Mouse (Mus musculus): ENCODE data around the gene Smyd4. TPM values are rescaled to one million over a fixed set of nuclear protein-coding genes. Genes with fewer than 3 reads are reported as not detected.
A peak's percentile ranks its signal among the peaks of the same experiment; 100 is the strongest.
"Not testable (repeated sequence)": the region's sequence is repeated elsewhere in the genome, so short reads cannot be mapped to it uniquely, and the experiment has no call there.

The Smyd4 gene
- total RNA-seq, 1 experiment = 28.3 TPM

DNA sequence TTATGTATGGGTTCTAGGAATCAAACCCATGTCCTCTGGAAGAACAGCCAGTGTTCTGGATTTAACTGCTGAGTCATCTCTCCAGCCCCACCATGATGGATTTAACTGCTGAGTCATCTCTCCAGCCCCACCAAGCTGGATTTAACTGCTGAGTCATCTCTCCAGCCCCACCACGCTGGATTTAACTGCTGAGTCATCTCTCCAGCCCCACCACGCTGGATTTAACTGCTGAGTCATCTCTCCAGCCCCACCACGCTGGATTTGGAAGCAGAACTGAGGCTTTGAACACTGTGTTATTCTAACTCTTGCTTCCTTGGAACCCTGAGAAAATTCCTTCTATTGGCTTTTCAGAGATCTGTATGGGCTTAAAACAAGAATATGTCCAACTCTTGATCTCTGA lies 35.3 kb downstream of the Smyd4 start:
- H3K36me3 ChIP-seq (ENCODE audit: control insufficient read depth, insufficient read depth, low read length, poor library complexity, severe bottlenecking); H3K9ac ChIP-seq (ENCODE audit: insufficient read depth, low read depth, low read length, poor library complexity, severe bottlenecking); H3K9me3 ChIP-seq (ENCODE audit: control insufficient read depth, insufficient read depth, low read depth, low read length); in situ Hi-C loops (cut with MboI; ENCODE audit: low sequenced_read_pairs in 2 of 2, unreplicated experiment in 2 of 2); H3K4me1 ChIP-seq (ENCODE audit: control insufficient read depth in 2 of 2, insufficient read depth in 2 of 2, low read length in 2 of 2, poor library complexity in 1 of 2); H3K4me3 ChIP-seq (ENCODE audit: insufficient read depth in 1 of 2, low read depth in 1 of 2, low read length in 2 of 2, poor library complexity in 1 of 2, severe bottlenecking in 1 of 2): not testable (repeated sequence)
- peak; percentile 100 for TF ChIP-seq MAFK (IDR thresholded peaks at IDR 0.05; ENCODE audit: insufficient read depth, low read depth, low read length)
- peak overlapping the region; percentile 88 for H3K27ac ChIP-seq (ENCODE audit: insufficient read depth, low read depth, low read length, poor library complexity, severe bottlenecking)
- peak; percentile 20 for DNase-seq (ENCODE audit: low read depth, low spot score)

- no peak for DNase-seq (ENCODE audit: low read depth, low spot score)
- H3K4me1 ChIP-seq (ENCODE audit: control insufficient read depth in 2 of 2, insufficient read depth in 2 of 2, low read length in 2 of 2, poor library complexity in 1 of 2) = peaks cover 0 to 5% of the 10 kb centered on the region in 2 experiments; a peak in 1 of 4 replicates
- H3K9ac ChIP-seq (ENCODE audit: insufficient read depth, low read depth, low read length, poor library complexity, severe bottlenecking) = no peak overlapping the region
- H3K27ac ChIP-seq (ENCODE audit: insufficient read depth, low read depth, low read length, poor library complexity, severe bottlenecking) = no peak overlapping the region
- H3K36me3 ChIP-seq (ENCODE audit: control insufficient read depth, insufficient read depth, low read length, poor library complexity, severe bottlenecking) = peaks cover 2% of the 10 kb centered on the region; the same call in 1 of the 2 replicates
- no peaks in the 10 kb centered on the region for H3K9me3 ChIP-seq (ENCODE audit: control insufficient read depth, insufficient read depth, low read depth, low read length)
- TF ChIP-seq CHD2 (IDR thresholded peaks at IDR 0.05; ENCODE audit: low read depth, low read length) (no peak), HCFC1 (IDR thresholded peaks at IDR 0.05; ENCODE audit: borderline replicate concordance, insufficient read depth, low read length) (no peak), MAFK (IDR thresholded peaks at IDR 0.05; ENCODE audit: insufficient read depth, low read depth, low read length) (no peak), ZNF384 (IDR thresholded peaks at IDR 0.05; ENCODE audit: low read depth, low read length) (no peak), ZC3H11A (IDR thresholded peaks at IDR 0.05; ENCODE audit: borderline replicate concordance, low read depth, low read length) (no peak)
- H3K4me3 ChIP-seq (ENCODE audit: insufficient read depth in 1 of 2, low read depth in 1 of 2, low read length in 2 of 2, poor library complexity in 1 of 2, severe bottlenecking in 1 of 2) = no peak overlapping the region
- in situ Hi-C loops (cut with MboI; ENCODE audit: low sequenced_read_pairs in 2 of 2, unreplicated experiment in 2 of 2) = no loop called here
These were observed 47.4 kb downstream of the Smyd4 start for GRCm38 (mm10) chr11:75395611-75396010.

- Histone ChIP-seq H3K27ac (ENCODE audit: insufficient read depth, low read depth, low read length, poor library complexity, severe bottlenecking) (no peak overlapping the region), H3K4me3 (ENCODE audit: insufficient read depth in 1 of 2, low read depth in 1 of 2, low read length in 2 of 2, poor library complexity in 1 of 2, severe bottlenecking in 1 of 2) (no peak overlapping the region), H3K9me3 (ENCODE audit: control insufficient read depth, insufficient read depth, low read depth, low read length) (no peaks in the 10 kb centered on the region), H3K9ac (ENCODE audit: insufficient read depth, low read depth, low read length, poor library complexity, severe bottlenecking) (no peak overlapping the region), H3K36me3 (ENCODE audit: control insufficient read depth, insufficient read depth, low read length, poor library complexity, severe bottlenecking) (no peaks in the 10 kb centered on the region; the same call in 1 of the 2 replicates), H3K4me1 (ENCODE audit: control insufficient read depth in 2 of 2, insufficient read depth in 2 of 2, low read length in 2 of 2, poor library complexity in 1 of 2) (peaks cover 0 to 5% of the 10 kb centered on the region in 2 experiments; a peak in 1 of 4 replicates)
- no peak for DNase-seq (ENCODE audit: low read depth, low spot score)
- TF ChIP-seq ZC3H11A (IDR thresholded peaks at IDR 0.05; ENCODE audit: borderline replicate concordance, low read depth, low read length) (no peak), CHD2 (IDR thresholded peaks at IDR 0.05; ENCODE audit: low read depth, low read length) (no peak), ZNF384 (IDR thresholded peaks at IDR 0.05; ENCODE audit: low read depth, low read length) (no peak), HCFC1 (IDR thresholded peaks at IDR 0.05; ENCODE audit: borderline replicate concordance, insufficient read depth, low read length) (no peak), MAFK (IDR thresholded peaks at IDR 0.05; ENCODE audit: insufficient read depth, low read depth, low read length) (no peak)
- in situ Hi-C loops (cut with MboI; ENCODE audit: low sequenced_read_pairs in 2 of 2, unreplicated experiment in 2 of 2) = no loop called here
These were observed 49.2 kb downstream of the Smyd4 start for GRCm38 (mm10) chr11:75397452-75397851.

GRCm38 (mm10) chr11:75399411-75399841 lies 51.2 kb downstream of the Smyd4 start:
- peak overlapping the region in 1 of 2 experiments; percentile 3; a peak in 1 of 4 replicates for H3K4me3 ChIP-seq (ENCODE audit: insufficient read depth in 1 of 2, low read depth in 1 of 2, low read length in 2 of 2, poor library complexity in 1 of 2, severe bottlenecking in 1 of 2)
- peak overlapping the region; percentile 46; the same call in 1 of the 2 replicates for H3K9ac ChIP-seq (ENCODE audit: insufficient read depth, low read depth, low read length, poor library complexity, severe bottlenecking)
- H3K27ac ChIP-seq (ENCODE audit: insufficient read depth, low read depth, low read length, poor library complexity, severe bottlenecking) = no peak overlapping the region
- no peak for TF ChIP-seq ZC3H11A (IDR thresholded peaks at IDR 0.05; ENCODE audit: borderline replicate concordance, low read depth, low read length)
- no peak for TF ChIP-seq HCFC1 (IDR thresholded peaks at IDR 0.05; ENCODE audit: borderline replicate concordance, insufficient read depth, low read length)
- no peak for TF ChIP-seq CHD2 (IDR thresholded peaks at IDR 0.05; ENCODE audit: low read depth, low read length)
- TF ChIP-seq ZNF384 (IDR thresholded peaks at IDR 0.05; ENCODE audit: low read depth, low read length) = no peak
- TF ChIP-seq MAFK (IDR thresholded peaks at IDR 0.05; ENCODE audit: insufficient read depth, low read depth, low read length) = no peak
- no peaks in the 10 kb centered on the region for H3K9me3 ChIP-seq (ENCODE audit: control insufficient read depth, insufficient read depth, low read depth, low read length)
- H3K36me3 ChIP-seq (ENCODE audit: control insufficient read depth, insufficient read depth, low read length, poor library complexity, severe bottlenecking) = peaks cover 2% of the 10 kb centered on the region
- peaks cover 0 to 5% of the 10 kb centered on the region in 2 experiments; a peak in 1 of 4 replicates for H3K4me1 ChIP-seq (ENCODE audit: control insufficient read depth in 2 of 2, insufficient read depth in 2 of 2, low read length in 2 of 2, poor library complexity in 1 of 2)
- no peak for DNase-seq (ENCODE audit: low read depth, low spot score)
- in situ Hi-C loops (cut with MboI; ENCODE audit: low sequenced_read_pairs in 2 of 2, unreplicated experiment in 2 of 2) = no loop called here

- in situ Hi-C loops (cut with MboI; ENCODE audit: low sequenced_read_pairs in 2 of 2, unreplicated experiment in 2 of 2) = no loop called here
- TF ChIP-seq HCFC1 (IDR thresholded peaks at IDR 0.05; ENCODE audit: borderline replicate concordance, insufficient read depth, low read length) = no peak; the same call in 1 of the 2 replicates
- TF ChIP-seq ZC3H11A (IDR thresholded peaks at IDR 0.05; ENCODE audit: borderline replicate concordance, low read depth, low read length) = no peak
- TF ChIP-seq MAFK (IDR thresholded peaks at IDR 0.05; ENCODE audit: insufficient read depth, low read depth, low read length) = no peak
- TF ChIP-seq CHD2 (IDR thresholded peaks at IDR 0.05; ENCODE audit: low read depth, low read length) = peak; percentile 88
- Histone ChIP-seq H3K27ac (ENCODE audit: insufficient read depth, low read depth, low read length, poor library complexity, severe bottlenecking) (no peak overlapping the region), H3K4me1 (ENCODE audit: control insufficient read depth in 2 of 2, insufficient read depth in 2 of 2, low read length in 2 of 2, poor library complexity in 1 of 2) (peaks cover 0 to 5% of the 10 kb centered on the region in 2 experiments; a peak in 1 of 4 replicates), H3K4me3 (ENCODE audit: insufficient read depth in 1 of 2, low read depth in 1 of 2, low read length in 2 of 2, poor library complexity in 1 of 2, severe bottlenecking in 1 of 2) (peak overlapping the region; percentile 16 to 35; a peak in 3 of 4 replicates), H3K36me3 (ENCODE audit: control insufficient read depth, insufficient read depth, low read length, poor library complexity, severe bottlenecking) (peaks cover 7% of the 10 kb centered on the region), H3K9me3 (ENCODE audit: control insufficient read depth, insufficient read depth, low read depth, low read length) (no peaks in the 10 kb centered on the region), H3K9ac (ENCODE audit: insufficient read depth, low read depth, low read length, poor library complexity, severe bottlenecking) (peak overlapping the region; percentile 58)
- DNase-seq (ENCODE audit: low read depth, low spot score) = peak; percentile 68
These were observed 51.9 kb downstream of the Smyd4 start for GRCm38 (mm10) chr11:75400099-75400498.

Measured in ES-E14 (cell line).